In the genomic region with DNA sequence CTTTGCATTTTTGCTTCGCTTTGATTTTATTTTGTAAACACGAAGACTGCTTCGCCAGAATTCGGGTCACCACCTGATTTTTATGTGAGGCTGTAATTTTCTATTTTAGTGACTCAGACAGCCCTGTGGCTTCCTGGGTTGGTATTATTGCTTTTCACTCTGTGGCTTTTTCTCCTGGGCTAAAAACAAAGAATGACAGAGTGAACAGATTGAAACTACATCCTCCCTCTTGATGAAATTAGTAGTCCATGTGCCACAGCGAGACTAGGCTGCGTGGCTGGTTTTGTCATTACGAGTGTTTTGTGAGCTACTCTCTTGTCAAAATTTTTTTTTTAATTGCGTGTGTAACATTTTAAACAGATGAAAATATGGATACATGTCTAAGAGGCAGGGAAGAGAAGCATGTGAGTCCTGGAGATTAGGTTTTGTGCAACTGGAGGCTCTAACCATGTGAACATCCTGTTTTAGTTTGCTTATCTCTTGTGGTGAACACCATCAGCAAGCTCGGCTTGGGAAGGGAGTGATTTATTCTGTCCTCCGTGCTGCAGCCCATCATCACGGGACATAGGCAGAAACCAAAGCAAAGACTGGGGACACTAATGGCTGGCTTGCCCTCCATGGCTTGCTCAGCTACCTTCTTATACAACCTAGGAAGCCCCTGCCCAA, we compare ENCODE assay signal across 23 mouse cellular contexts. TPM values are rescaled to one million over a fixed set of nuclear protein-coding genes. Genes with fewer than 3 reads are reported as not detected.
DNase-seq lines count a peak whose midpoint lies in the region; ATAC-seq lines count a peak whose summit lies in the region.
"Had no signal": no experiment of that assay in that cellular context is flagged by ENCODE, and none has a peak within 500 bp of the region (broad histone marks: within the 10 kb centered on the region; RNA-seq: fewer than 3 reads in every experiment).

No protein-coding gene starts in this region.

- H3K9me3 ChIP-seq in heart, embryonic 11.5 days (replicated peaks; ENCODE audit: control insufficient read depth, low read length): no peaks in the 10 kb centered on the region
- no peaks in the 10 kb centered on the region for H3K9me3 ChIP-seq in hindbrain, embryonic 16.5 days (ENCODE audit: control insufficient read depth, low read length)
- H3K9me3 ChIP-seq: liver, embryonic 15.5 days; megakaryocyte, embryonic 14.5 days; neural tube, embryonic 13.5 days had no signal

- H3K4me1 ChIP-seq in heart, embryonic 11.5 days (ENCODE audit: control insufficient read depth, insufficient read depth, low read length): peaks cover 53% of the 10 kb centered on the region
- H3K4me1 ChIP-seq in hindbrain, embryonic 16.5 days (ENCODE audit: control insufficient read depth, insufficient read depth, low read depth, low read length): no peaks in the 10 kb centered on the region
- H3K4me1 ChIP-seq: liver, embryonic 15.5 days; neural tube, embryonic 13.5 days had no signal

- DNase-seq in heart, adult 9 months (ENCODE audit: low spot score in 2 of 2): no peak
- DNase-seq in layer of hippocampus, adult 18-20 months (ENCODE audit: low spot score in 2 of 2): peak; percentile 25 to 72
- DNase-seq in layer of hippocampus, adult 8-10 months (ENCODE audit: low spot score in 2 of 2): no peak
- DNase-seq in Muller cell, postnatal 12 days (ENCODE audit: inconsistent ontology term): peak; percentile 12
- DNase-seq in layer of hippocampus, postnatal 36 days: peak; percentile 14 to 22
- no peak for DNase-seq in adipocyte (ENCODE audit: low spot score)
- DNase-seq: adrenal gland, adult 2 months; B cell, adult 2 months; cerebellum, adult 11 months; cerebellum, postnatal 36 days; gastrocnemius, adult 2 months; kidney, adult 2 months; kidney, postnatal 36 days; right cerebral cortex, postnatal 14 days had no signal

- H3K4me3 ChIP-seq in heart, embryonic 11.5 days (ENCODE audit: low read depth, low read length): no peak overlapping the region
- H3K4me3 ChIP-seq in hindbrain, embryonic 16.5 days (ENCODE audit: low read length): no peak overlapping the region
- H3K4me3 ChIP-seq: erythroblast, embryonic 14.5 days; gastrocnemius, adult 2 months; liver, embryonic 15.5 days; megakaryocyte, embryonic 14.5 days; neural tube, embryonic 13.5 days had no signal

- H3K27me3 ChIP-seq in heart, embryonic 11.5 days (ENCODE audit: control insufficient read depth, insufficient read depth, low read length): no peaks in the 10 kb centered on the region
- no peaks in the 10 kb centered on the region for H3K27me3 ChIP-seq in hindbrain, embryonic 16.5 days (replicated peaks; ENCODE audit: control insufficient read depth, insufficient read depth, low read length)
- H3K27me3 ChIP-seq: liver, embryonic 15.5 days; neural tube, embryonic 13.5 days had no signal

- no peak for ATAC-seq in heart, embryonic 11.5 days (replicated peaks; ENCODE audit: insufficient number of reproducible peaks, low FRiP score, low TSS enrichment)
- no peak for ATAC-seq in hindbrain, embryonic 16.5 days
- ATAC-seq: forebrain, embryonic 14.5 days; hindbrain, postnatal 0 days; lung, postnatal 0 days had no signal

- peak overlapping the region; percentile 81 for H3K27ac ChIP-seq in heart, embryonic 11.5 days (ENCODE audit: low read depth, low read length)
- no peak overlapping the region for H3K27ac ChIP-seq in hindbrain, embryonic 16.5 days (ENCODE audit: low read depth, low read length)
- H3K27ac ChIP-seq: gastrocnemius, adult 2 months; hindbrain, postnatal 0 days; liver, embryonic 15.5 days; neural tube, embryonic 13.5 days had no signal

- H3K36me3 ChIP-seq in heart, embryonic 11.5 days (ENCODE audit: control insufficient read depth, insufficient read depth, low read length): no peaks in the 10 kb centered on the region
- no peaks in the 10 kb centered on the region for H3K36me3 ChIP-seq in hindbrain, embryonic 16.5 days (ENCODE audit: control insufficient read depth, insufficient read depth, low read length)
- H3K36me3 ChIP-seq: liver, embryonic 15.5 days; neural tube, embryonic 13.5 days had no signal

- H3K9ac ChIP-seq in heart, embryonic 11.5 days (ENCODE audit: low read depth, low read length): no peak overlapping the region
- H3K9ac ChIP-seq in hindbrain, embryonic 16.5 days (ENCODE audit: low read depth, low read length): no peak overlapping the region
- H3K9ac ChIP-seq: liver, embryonic 15.5 days; neural tube, embryonic 13.5 days had no signal

- H3K4me2 ChIP-seq in heart, embryonic 11.5 days: peak overlapping the region; percentile 24; the same call in 1 of the 2 replicates
- H3K4me2 ChIP-seq in hindbrain, embryonic 16.5 days (ENCODE audit: low read length): no peak overlapping the region
- H3K4me2 ChIP-seq: liver, embryonic 15.5 days; neural tube, embryonic 13.5 days had no signal

- WGBS in heart, embryonic 11.5 days (ENCODE audit: insufficient replicate concordance): 54% methylated on average over 11 of the region's 11 CpGs
- WGBS in hindbrain, embryonic 16.5 days: 85% methylated on average over 11 of the region's 11 CpGs

RNA-seq across cellular contexts. Expression of a gene that starts 54.7 kb away (rescaled TPM):
- polyA plus RNA-seq in heart, embryonic 11.5 days (2014; fragmentation: Nextera tagmentation; extraction: Ambion mirVana): 39.9 and 49.7 TPM in 2 replicates
- under 1 TPM; 0.33 to 0.45 TPM for total RNA-seq in layer of hippocampus, adult 18-20 months (2021)
- under 1 TPM; 0.16 to 0.55 (median 0.42) TPM for total RNA-seq in layer of hippocampus, adult 8-10 months (2022)
- total RNA-seq in layer of hippocampus, postnatal 36 days (2021): under 1 TPM; 0.46 to 0.57 TPM
- polyA plus RNA-seq in hindbrain, embryonic 16.5 days (2015; fragmentation: Nextera tagmentation; extraction: Ambion mirVana): 0.34 and 0.42 TPM in 2 replicates

Comparison
In these comparisons a context has a peak if more than half of its experiments do, and no peak if none do; other contexts are left out.
1. DNase-seq: peak in layer of hippocampus, adult 18-20 months (2 of 2), Muller cell, postnatal 12 days (single experiment) and layer of hippocampus, postnatal 36 days (2 of 2); none in heart, adult 9 months (0 of 2), layer of hippocampus, adult 8-10 months (0 of 2) and adipocyte (single experiment).